Mouse (Mus musculus) forebrain, embryonic 15.5 days (tissue): ENCODE data around the gene 5730596B20Rik. TPM values are rescaled to one million over a fixed set of nuclear protein-coding genes. Genes with fewer than 3 reads are reported as not detected.

Experiments used
- ATAC-seq: fragments of 200-750 bp; cut with Nextera tagmentation; replicated peaks from 2 replicates; pipeline ENCODE4 v1.8.0; 2017; ENCODE audit warnings: mild to moderate bottlenecking, moderate TSS enrichment, moderate library complexity
- H3K27ac ChIP-seq: fragments of 300-500 bp; sonication (generic); replicated peaks from 2 replicates; pipeline ENCODE4 v1.5.1; 2015; ENCODE audit warnings: mild to moderate bottlenecking, inconsistent platforms
- H3K27me3 ChIP-seq: fragments of 300-500 bp; sonication (generic); 2 replicates; pipeline ENCODE4 v1.6.1; 2015; ENCODE audit warnings: inconsistent platforms
- H3K36me3 ChIP-seq: fragments of 300-500 bp; sonication (generic); 2 replicates; pipeline ENCODE4 v1.6.1; 2015; ENCODE audit warnings: mild to moderate bottlenecking, inconsistent platforms
- H3K4me1 ChIP-seq: fragments of 300-500 bp; sonication (generic); 2 replicates; pipeline ENCODE4 v1.6.1; 2015; ENCODE audit warnings: inconsistent platforms
- H3K4me2 ChIP-seq: fragments of 300-500 bp; sonication (generic); replicated peaks from 2 replicates; pipeline ENCODE4 v1.6.1; 2015; ENCODE audit warnings: mild to moderate bottlenecking, inconsistent platforms
- H3K4me3 ChIP-seq: fragments of 300-500 bp; sonication (generic); 2 replicates; pipeline ENCODE4 v1.5.1; 2015; ENCODE audit warnings: mild to moderate bottlenecking, inconsistent platforms
- H3K9ac ChIP-seq: fragments of 300-500 bp; sonication (generic); replicated peaks from 2 replicates; pipeline ENCODE4 v1.6.1; 2015; ENCODE audit warnings: mild to moderate bottlenecking, inconsistent platforms
- H3K9me3 ChIP-seq: fragments of 300-500 bp; sonication (generic); 2 replicates; pipeline ENCODE4 v1.6.1; 2016; ENCODE audit warnings: inconsistent platforms
- WGBS: fragments of 180-500 bp; shearing (Covaris S2); methylation state at CpG from one replicate; pipeline ENCODE4 v1.1.7; 2015; ENCODE audit warnings: mixed read lengths; 5-methylcytosine and 5-hydroxymethylcytosine counted together
- polyA plus RNA-seq: library from polyadenylated mRNA; unstranded; fragments of >200 nt; fragmentation: Nextera tagmentation; extraction: Ambion mirVana; gene quantifications from 2 replicates; pipeline ENCODE4 v1.2.1, GENCODE M21; 2015

5730596B20Rik gene
- polyA plus RNA-seq, 1 experiment from 2014 or later: not detected

- H3K4me3 ChIP-seq: no peak within 1 kb of the TSS
- no peak within 1 kb of the TSS for H3K27ac ChIP-seq
- no peak for ATAC-seq
- WGBS: under 1% methylated on average over 25 of the region's 25 CpGs
- no peaks in the 10 kb centered on the region for H3K36me3 ChIP-seq
- no peaks in the 10 kb centered on the region for H3K4me1 ChIP-seq
- H3K9ac ChIP-seq: no peak within 1 kb of the TSS
- H3K9me3 ChIP-seq: no peaks in the 10 kb centered on the region
- H3K27me3 ChIP-seq: peaks cover 93% of the 10 kb centered on the region
- H3K4me2 ChIP-seq: no peak within 1 kb of the TSS
Observed at GRCm38 (mm10) chr6:52164626-52165440, 12.5 kb upstream of the 5730596B20Rik start, which contains the start of gene Hoxa2. Hoxa2 (minus strand) TSS chr6:52164831.

DNA sequence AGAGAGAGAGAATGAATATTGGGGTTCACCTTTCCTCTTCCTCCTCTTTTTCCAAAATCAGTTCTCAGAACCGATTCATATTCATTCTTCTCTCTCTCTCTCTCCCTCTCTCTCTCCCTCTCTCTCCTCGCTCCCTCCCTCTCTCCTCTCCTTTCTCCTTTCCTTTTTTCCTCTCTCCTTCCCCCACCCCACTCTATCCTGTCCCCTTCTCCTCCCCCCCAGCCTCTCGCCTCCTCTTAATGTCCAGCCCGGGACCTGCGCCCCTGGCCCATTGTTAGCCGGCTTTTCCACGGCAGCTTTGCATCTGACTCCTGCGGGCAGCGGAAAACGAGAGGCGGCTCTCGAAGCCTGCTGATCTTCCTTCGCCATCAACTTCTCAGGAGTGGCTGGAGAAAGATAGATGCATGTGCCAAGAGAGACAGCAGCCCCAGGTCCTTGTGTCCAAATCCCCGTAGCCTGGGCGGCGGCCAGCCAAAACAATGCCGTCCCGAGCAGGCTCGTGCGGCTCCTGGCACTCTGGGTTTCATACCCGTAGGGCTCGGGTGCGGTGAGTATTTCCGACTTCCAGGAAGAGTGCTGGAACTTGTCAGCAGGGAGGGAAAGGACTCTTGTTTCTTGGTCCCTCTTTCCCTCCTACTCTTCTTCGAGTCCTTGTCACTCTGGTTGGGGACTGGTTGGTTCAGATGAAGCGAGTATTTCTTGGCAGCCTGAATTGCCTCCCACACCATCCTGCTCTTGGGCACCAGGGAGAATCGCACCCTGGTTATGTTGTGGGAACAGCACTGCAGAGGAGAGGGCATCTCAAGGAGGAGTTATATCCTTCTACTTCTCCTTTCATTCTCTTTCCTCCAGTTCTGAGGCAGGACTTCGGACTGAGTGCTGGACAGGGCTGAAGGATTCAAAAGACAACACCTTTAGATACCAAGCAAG, 11.6 kb upstream of the 5730596B20Rik start:
- Histone ChIP-seq H3K9ac (no peak overlapping the region), H3K36me3 (no peaks in the 10 kb centered on the region), H3K9me3 (no peaks in the 10 kb centered on the region), H3K27me3 (peaks cover 93% of the 10 kb centered on the region), H3K4me1 (no peaks in the 10 kb centered on the region), H3K4me3 (no peak overlapping the region), H3K4me2 (no peak overlapping the region), H3K27ac (no peak overlapping the region)
- 1% methylated on average over 28 of the region's 28 CpGs for WGBS
- no peak for ATAC-seq

DNA sequence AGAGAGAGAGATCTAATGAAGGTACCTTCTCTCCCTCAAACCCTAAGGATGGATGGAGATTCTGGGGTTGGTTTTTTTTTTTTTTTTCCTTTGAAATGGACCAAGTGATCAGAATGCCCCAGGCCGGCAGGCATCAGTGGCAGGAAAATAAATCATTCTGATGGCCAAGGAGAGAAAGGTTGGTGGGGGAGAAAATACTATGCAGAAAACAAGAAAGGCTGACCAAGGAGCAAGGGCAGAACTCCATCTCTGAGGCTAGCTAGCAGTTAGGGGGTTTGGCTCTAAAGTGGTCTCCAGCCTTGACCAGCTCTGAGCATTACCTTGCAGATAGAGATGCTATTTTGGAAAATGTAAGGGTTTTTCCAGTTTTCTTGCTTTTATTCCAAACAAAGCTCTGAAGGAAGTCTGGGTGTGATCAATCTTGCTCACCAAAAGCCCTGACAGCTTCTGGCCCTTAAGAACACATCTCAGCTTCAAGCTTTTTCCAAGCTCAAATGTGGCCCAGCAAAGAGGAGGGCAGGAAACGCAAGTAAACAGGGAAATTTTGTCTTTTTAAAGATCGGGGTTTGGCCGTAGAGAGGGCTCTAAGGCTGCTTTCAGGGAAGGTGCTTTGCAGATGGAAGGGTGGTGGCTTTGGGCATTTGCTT, 10.7 kb upstream of the 5730596B20Rik start:
- Histone ChIP-seq H3K4me1 (no peaks in the 10 kb centered on the region), H3K36me3 (no peaks in the 10 kb centered on the region), H3K9me3 (no peaks in the 10 kb centered on the region), H3K27ac (no peak overlapping the region), H3K9ac (no peak overlapping the region), H3K4me3 (no peak overlapping the region), H3K4me2 (no peak overlapping the region), H3K27me3 (peaks cover 95% of the 10 kb centered on the region)
- WGBS: 2% methylated on average over 4 of the region's 4 CpGs
- no peak for ATAC-seq

GRCm38 (mm10) chr6:52167176-52167575, 10.1 kb upstream of the 5730596B20Rik start:
- no peak overlapping the region for H3K27ac ChIP-seq
- no peak overlapping the region for H3K9ac ChIP-seq
- H3K4me2 ChIP-seq: no peak overlapping the region
- no peaks in the 10 kb centered on the region for H3K9me3 ChIP-seq
- no peak for ATAC-seq
- no peak overlapping the region for H3K4me3 ChIP-seq
- H3K27me3 ChIP-seq: peaks cover 95% of the 10 kb centered on the region
- 11% methylated on average over 1 of the region's 1 CpGs for WGBS
- no peaks in the 10 kb centered on the region for H3K4me1 ChIP-seq
- no peaks in the 10 kb centered on the region for H3K36me3 ChIP-seq

DNA sequence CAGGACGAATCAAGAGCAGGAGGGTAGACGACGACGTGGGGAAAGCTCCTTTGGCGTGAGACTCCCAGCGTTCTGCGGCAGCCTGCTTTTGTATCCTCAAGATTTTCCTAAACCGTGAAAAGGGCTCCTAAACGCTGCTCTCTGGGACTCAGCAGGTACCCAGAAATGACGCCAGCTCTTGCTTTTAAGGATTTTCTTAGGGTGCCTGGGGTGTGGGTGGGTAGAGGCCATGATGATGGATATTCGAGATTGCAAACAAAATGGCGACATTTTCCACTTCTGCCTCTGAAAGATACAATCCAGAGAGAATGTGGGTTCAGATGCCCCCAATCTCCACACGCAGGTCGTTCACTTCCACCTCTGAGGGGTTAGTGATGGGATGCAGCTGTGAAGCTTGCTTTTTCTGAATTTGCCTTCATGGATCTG, 9.5 kb upstream of the 5730596B20Rik start:
- Histone ChIP-seq H3K27ac (no peak overlapping the region), H3K27me3 (peaks cover 96% of the 10 kb centered on the region), H3K9ac (no peak overlapping the region), H3K4me1 (peaks cover 5% of the 10 kb centered on the region; the same call in 1 of the 2 replicates), H3K4me3 (no peak overlapping the region), H3K36me3 (no peaks in the 10 kb centered on the region), H3K4me2 (no peak overlapping the region), H3K9me3 (no peaks in the 10 kb centered on the region)
- WGBS: 2% methylated on average over 14 of the region's 14 CpGs
- no peak for ATAC-seq

GRCm38 (mm10) chr6:52168191-52169055, 8.9 kb upstream of the 5730596B20Rik start:
- Histone ChIP-seq H3K4me1 (peaks cover 6% of the 10 kb centered on the region; the same call in 1 of the 2 replicates), H3K27ac (no peak overlapping the region), H3K9ac (no peak overlapping the region), H3K9me3 (no peaks in the 10 kb centered on the region), H3K4me3 (no peak overlapping the region), H3K36me3 (no peaks in the 10 kb centered on the region), H3K4me2 (no peak overlapping the region), H3K27me3 (peaks cover 96% of the 10 kb centered on the region)
- WGBS: 1% methylated on average over 42 of the region's 42 CpGs
- no peak for ATAC-seq

DNA sequence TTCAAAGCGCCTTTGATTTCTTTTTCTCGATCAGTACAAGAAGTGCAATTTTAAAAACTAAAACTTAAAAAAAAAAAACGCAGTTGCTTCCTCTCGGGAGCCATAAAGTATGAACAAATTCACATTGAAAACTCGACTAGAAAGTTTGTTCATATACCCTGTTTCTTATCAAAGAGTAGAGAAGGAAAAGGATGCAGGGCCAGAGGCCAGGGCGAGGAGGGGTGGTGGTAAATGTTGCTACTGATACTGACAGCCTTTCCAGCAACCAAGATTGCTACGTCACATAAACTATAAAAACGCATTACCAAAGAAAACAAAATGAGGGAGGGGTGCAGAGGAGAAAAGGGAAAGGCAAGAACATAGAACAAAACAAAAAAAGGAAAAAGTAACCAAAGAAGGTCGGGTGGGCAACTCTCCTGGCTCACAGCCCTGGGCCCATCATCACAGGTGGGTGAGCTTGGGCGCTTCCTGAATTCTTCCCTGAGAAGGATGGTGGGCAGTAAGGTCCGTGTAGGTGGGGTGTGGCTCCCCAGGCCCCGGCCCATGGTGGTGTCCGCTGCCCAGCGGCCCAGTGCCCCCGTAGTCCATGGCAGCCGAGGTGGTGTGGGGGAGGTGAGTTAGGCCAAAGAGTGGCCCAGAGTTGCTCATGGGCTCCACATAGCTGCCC, 7.7 kb upstream of the 5730596B20Rik start:
- Histone ChIP-seq H3K4me2 (no peak overlapping the region), H3K27me3 (peaks cover 96% of the 10 kb centered on the region), H3K9ac (no peak overlapping the region), H3K9me3 (no peaks in the 10 kb centered on the region), H3K4me1 (peaks cover 6% of the 10 kb centered on the region; the same call in 1 of the 2 replicates), H3K36me3 (no peaks in the 10 kb centered on the region), H3K27ac (no peak overlapping the region), H3K4me3 (no peak overlapping the region)
- WGBS: 2% methylated on average over 16 of the region's 16 CpGs
- ATAC-seq: no peak

- no peak overlapping the region for H3K27ac ChIP-seq
- under 1% methylated on average over 39 of the region's 40 CpGs for WGBS
- H3K36me3 ChIP-seq: no peaks in the 10 kb centered on the region
- peaks cover 96% of the 10 kb centered on the region for H3K27me3 ChIP-seq
- no peak overlapping the region for H3K4me3 ChIP-seq
- no peaks in the 10 kb centered on the region for H3K9me3 ChIP-seq
- ATAC-seq: no peak
- no peak overlapping the region for H3K9ac ChIP-seq
- H3K4me1 ChIP-seq: peaks cover 6% of the 10 kb centered on the region; the same call in 1 of the 2 replicates
- no peak overlapping the region for H3K4me2 ChIP-seq
Observed at GRCm38 (mm10) chr6:52170166-52170897, 7.0 kb upstream of the 5730596B20Rik start.

DNA sequence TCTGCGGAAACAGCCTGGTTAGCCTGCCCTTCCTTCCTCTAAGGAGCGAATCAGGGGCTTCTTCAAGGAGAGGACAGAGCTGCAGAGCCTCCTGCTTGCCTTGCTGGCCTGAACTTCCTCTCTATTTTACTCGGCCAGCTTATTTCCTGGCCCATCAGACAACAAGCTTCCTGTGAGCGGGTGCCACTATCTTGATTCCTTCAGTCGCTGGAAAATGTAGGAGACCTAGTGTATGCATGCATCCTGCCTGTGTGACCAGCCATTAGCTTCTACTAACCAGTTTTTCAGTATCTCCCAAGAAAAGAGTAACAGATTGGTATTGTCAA, 6.4 kb upstream of the 5730596B20Rik start:
- Histone ChIP-seq H3K36me3 (no peaks in the 10 kb centered on the region), H3K4me3 (no peak overlapping the region), H3K27ac (no peak overlapping the region), H3K4me2 (no peak overlapping the region), H3K27me3 (peaks cover 95% of the 10 kb centered on the region), H3K4me1 (peaks cover 6% of the 10 kb centered on the region; the same call in 1 of the 2 replicates), H3K9ac (no peak overlapping the region), H3K9me3 (no peaks in the 10 kb centered on the region)
- no peak for ATAC-seq
- 3% methylated on average over 5 of the region's 5 CpGs for WGBS

- peaks cover 95% of the 10 kb centered on the region for H3K27me3 ChIP-seq
- H3K4me1 ChIP-seq: peaks cover 6% of the 10 kb centered on the region; the same call in 1 of the 2 replicates
- H3K36me3 ChIP-seq: no peaks in the 10 kb centered on the region
- ATAC-seq: no peak
- no peak overlapping the region for H3K4me2 ChIP-seq
- no peak overlapping the region for H3K4me3 ChIP-seq
- H3K9ac ChIP-seq: no peak overlapping the region
- H3K27ac ChIP-seq: no peak overlapping the region
- whole genome bisulfite sequencing: 1% methylated on average over 4 of the region's 4 CpGs
- no peaks in the 10 kb centered on the region for H3K9me3 ChIP-seq
Observed at GRCm38 (mm10) chr6:52171331-52171730, 6.0 kb upstream of the 5730596B20Rik start.
